Mouse (Mus musculus) thymus, postnatal 4 days (tissue): ENCODE measurements at regions not wholly inside any gene's neighbourhood (a gene's known extent, or its start where the extent isn't known, plus 50 kb on each side); places are given as distances from the start of the nearest gene placed in this dataset.

Source experiments
- DNase-seq: peaks from one replicate; pipeline ENCODE4 v3.0.0; 2021

DNA sequence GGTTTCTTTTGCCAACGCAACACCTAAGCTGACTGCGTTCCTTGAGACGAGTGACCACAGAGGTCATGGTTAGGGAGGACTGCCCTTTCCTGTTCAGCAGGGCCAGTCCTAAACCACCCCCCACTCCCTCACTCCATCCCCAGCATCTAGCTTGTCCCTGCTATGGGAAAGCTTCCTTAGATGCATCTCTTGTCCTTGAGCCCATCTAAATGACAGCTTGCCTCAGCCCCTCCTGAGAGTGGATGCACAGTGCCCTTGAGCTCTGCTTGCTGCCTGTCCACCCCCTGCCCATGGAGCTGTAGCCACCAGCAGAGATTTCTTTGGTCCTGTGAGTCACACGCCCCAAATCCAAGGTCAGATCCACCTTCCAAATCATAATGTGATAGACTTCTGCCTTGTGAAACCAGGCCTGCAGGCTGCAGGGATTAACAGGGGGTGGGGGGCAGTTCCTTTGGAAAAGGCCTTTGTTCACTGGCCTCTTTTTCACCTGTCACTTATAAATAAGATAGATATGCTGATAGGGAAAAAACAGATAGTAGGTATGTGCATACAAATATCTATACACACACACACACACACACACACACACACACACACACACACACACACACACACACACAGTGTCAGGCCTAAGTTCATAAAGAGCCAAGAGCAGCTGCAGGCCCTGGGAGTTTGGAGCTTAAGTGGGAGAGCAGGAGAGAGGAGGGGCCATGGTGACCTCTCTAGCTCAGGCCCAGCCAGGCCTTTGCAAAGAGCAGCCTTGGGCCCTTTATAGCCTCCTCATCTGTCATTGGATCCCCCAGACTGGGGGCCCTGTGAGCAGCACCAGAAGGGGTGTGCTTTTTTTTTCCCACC lies 56.4 kb upstream of the Adra2c start:
- DNase-seq: no peak

DNA sequence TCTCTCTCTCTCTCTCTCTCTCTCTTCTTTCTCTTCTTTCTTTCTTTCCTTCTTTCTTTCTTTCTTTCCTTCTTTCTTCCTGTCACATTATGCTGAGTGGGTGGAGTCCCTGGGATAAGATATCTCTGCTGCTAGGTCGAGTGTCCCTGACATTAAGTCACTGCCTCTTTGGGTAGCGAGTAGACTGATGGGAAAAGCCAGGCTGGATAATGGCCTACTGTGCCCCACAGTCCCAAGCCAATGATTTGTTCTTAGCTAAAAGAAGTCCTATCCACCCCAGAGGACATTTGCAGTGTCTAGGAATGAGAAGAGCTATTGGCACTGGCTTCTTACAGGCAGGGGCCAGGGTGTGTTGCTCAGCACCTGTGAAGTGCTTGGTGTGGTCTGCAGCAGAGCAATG lies 61.8 kb upstream of the Adra2c start:
- DNase-seq: no peak

GRCm38 (mm10) chr5:35215480-35216195 lies 62.5 kb upstream of the Adra2c start:
- no peak for DNase-seq

- DNase-seq: no peak
Observed at GRCm38 (mm10) chr5:35215007-35215406, 63.1 kb upstream of the Adra2c start.

GRCm38 (mm10) chr5:35209348-35209747 lies 68.8 kb upstream of the Adra2c start:
- no peak for DNase-seq

- DNase-seq: no peak
Observed at GRCm38 (mm10) chr5:35204049-35204448, 74.1 kb upstream of the Adra2c start.

GRCm38 (mm10) chr5:35198468-35198867 lies 79.7 kb upstream of the Adra2c start:
- no peak for DNase-seq

DNA sequence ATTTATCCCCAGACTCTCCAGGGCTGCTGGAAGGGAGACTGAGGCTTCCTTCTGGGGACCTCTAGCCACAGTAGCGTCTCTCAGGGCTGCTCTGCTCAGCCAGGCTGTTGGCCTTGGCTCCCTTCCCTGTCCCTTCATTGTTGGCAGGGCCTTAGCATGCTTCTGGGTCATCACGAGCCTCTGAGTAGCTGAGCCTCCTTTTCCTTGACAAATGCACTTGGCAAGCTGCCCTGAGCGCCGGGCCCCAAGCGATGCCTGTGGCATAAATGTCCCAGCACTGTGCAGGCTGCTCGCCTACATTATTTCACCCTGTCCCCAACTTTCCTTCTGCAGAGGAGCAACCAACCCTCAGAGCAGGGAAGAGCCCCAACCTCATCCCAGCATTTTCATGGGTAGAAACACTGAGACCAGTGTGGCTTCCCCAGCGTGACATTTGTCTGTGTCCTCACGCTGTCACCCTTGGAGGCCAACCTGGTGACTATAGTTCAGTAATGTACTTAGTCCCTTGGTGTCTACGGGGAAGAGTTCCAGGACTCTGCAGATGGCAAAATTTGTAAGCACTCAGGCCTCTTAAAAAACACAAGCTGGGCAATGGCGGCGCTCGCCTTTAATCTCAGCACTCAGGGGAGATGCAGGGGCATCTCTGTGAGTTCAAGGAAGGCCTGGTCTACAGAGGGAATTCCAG lies 83.7 kb upstream of the Lrpap1 start:
- DNase-seq: no peak

DNA sequence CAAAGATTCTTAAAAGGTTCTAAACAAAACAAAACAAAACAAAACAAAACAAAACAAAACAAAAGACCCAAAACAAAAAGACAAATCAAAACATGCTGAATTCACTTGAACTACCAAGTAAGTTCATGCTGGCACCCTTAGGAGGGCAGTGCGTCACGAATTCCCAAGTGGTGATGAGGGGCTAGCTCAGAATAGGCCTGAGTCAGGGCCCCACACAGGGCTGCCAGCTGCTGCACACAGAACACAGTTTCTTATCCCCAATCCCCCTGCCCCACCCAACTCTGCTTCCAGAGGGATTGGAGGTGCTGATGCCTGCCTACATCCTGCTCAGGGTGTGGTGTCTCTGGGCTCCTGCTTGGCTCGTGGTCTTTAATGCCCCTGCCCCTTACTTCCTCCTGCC lies 80.3 kb upstream of the Lrpap1 start:
- DNase-seq: no peak

DNA sequence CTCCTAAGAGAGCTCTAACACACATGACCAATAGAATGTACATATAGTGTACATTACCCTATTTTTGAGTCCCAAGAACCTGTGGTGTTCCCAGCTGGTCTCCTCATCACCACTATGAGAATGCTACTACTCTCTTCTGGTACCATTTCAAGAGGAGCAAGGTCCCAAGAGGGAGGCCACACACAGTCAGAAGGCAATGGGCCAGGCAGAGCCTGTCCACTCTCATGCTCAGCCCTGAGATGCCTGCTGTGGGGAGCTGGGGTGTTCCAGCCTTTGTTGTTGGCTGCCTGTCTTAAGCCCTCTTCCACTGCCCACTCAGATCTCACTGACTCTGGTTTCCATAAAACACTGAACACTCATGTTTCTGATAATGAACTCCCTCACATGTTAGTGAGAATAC lies 79.7 kb upstream of the Lrpap1 start:
- no peak for DNase-seq

DNA sequence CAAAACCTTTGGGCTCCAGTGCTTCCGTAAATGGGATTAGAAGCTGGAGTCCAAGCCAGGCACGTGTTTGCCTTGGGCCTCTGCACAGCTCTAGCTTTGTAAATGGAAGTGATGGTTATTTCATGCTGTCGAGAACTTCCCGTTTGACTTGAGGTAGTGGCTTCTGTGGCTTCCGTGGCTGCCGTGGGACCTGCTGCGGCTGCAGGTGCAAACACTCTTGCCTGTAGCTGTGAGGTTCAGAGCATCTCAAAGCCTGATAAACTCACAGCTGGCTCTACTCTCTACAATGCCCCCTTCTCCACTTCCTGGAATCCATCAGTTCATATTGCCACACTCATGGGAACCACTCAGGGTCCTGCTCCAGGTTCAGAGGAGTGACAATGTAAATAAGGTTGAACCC lies 77.9 kb upstream of the Lrpap1 start:
- peak; percentile 48 for DNase-seq

GRCm38 (mm10) chr5:35177332-35177731 lies 71.8 kb upstream of the Lrpap1 start:
- peak; percentile 26 for DNase-seq

GRCm38 (mm10) chr5:35176112-35176848 lies 70.7 kb upstream of the Lrpap1 start:
- DNase-seq: no peak

DNA sequence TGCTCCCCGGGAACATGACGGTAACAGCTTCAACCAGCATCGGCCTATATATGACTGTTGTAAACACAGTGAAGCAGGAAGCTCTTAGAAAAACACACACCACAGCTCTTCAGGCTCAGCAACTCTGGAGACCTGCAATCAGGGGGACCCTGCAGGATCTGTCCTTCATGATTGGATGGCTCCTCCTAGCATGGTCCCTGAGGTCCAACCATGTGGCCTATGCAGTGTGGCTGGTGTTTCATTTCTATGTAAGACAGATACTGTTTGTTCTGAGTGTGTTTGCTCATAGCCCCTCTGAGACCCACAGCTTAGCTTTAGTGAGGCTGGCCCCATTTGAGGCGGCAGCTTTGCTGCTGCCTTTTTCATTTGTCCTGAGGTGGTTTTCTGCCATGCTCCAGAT lies 68.8 kb upstream of the Lrpap1 start:
- DNase-seq: no peak

- DNase-seq: no peak
Observed at GRCm38 (mm10) chr5:35171336-35171735, 65.8 kb upstream of the Lrpap1 start.

GRCm38 (mm10) chr5:35170369-35171130 lies 65.0 kb upstream of the Lrpap1 start:
- no peak for DNase-seq

GRCm38 (mm10) chr5:35169614-35170293 lies 64.2 kb upstream of the Lrpap1 start:
- no peak for DNase-seq

DNA sequence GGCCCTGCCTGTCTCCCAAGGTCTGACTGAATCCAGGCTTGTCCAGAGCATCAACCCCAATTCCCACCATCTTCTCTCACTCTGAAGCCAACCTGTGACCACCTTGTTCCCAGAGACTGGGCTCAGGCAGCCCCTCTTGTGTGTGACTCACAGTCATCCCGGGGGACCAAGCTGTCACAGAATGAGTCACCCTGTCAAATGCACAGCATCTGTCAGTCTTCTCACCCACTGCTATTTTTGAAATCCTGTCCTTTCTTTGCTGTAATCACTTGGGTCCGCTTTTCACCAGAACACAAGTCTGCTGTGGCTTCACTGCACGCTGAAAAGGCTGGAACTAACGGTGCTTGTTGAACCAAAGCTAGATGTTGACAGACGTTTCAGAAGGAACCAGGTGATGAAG lies 63.3 kb upstream of the Lrpap1 start:
- no peak for DNase-seq

DNA sequence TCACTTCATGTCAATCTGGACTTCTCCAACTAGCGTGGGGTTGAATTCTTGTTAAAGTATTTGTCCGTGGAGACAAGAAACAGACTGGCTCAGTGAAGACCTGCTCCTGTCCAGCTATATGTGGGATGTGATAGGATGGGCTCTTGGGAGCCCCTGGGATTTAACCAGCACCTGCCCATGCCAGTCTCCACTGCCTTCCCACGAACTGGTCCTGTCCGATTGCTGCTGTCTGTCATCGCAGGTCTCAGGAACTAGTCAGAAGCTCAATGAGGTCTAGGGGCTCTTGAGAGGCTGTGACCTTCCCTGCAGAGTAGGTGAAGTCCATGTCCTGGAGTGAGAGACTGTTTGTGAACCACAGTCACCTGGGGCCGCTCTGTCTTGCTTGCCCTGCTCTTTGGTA lies 62.8 kb upstream of the Lrpap1 start:
- no peak for DNase-seq

GRCm38 (mm10) chr5:35165993-35166392 lies 60.4 kb upstream of the Lrpap1 start:
- DNase-seq: peak; percentile 54

GRCm38 (mm10) chr5:35165459-35165858 lies 59.9 kb upstream of the Lrpap1 start:
- no peak for DNase-seq

DNA sequence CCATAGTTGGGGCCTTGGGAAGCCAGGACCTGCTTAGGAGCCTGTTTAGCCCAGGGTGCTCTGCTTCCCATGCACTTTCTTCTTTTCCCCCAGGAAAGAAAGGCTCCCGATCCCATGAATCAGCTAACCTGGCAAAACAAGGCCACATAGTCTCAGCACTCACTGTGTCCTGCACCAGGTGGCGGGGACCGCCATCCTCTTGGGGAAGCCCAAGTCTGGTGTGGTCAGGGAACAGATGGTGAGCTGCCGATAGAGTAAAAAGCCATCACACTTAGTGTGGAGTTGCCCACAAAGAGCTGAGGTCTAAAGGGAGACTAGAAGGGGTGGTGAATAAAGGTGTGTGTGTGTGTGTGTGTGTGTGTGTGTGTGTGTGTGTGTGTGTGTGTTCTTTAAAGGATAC lies 57.0 kb upstream of the Lrpap1 start:
- DNase-seq: no peak
